Mouse (Mus musculus) spleen, embryonic (tissue): ENCODE measurements around the gene Gm17604.

ENCODE experiments used
- CTCF ChIA-PET: fragments of 350-600 bp; sonication (Branson Sonifier 250); formaldehyde crosslinking; loops from one replicate; lab custom pipeline; 2022; lab: Charles Lee

Gene Gm17604

GRCm38 (mm10) chrX:165004779-165005324 is at the start of gene Gm17604:
Gene Gm17604 (minus strand): TSS chrX:165004829.
- CTCF ChIA-PET: no interaction called here

DNA sequence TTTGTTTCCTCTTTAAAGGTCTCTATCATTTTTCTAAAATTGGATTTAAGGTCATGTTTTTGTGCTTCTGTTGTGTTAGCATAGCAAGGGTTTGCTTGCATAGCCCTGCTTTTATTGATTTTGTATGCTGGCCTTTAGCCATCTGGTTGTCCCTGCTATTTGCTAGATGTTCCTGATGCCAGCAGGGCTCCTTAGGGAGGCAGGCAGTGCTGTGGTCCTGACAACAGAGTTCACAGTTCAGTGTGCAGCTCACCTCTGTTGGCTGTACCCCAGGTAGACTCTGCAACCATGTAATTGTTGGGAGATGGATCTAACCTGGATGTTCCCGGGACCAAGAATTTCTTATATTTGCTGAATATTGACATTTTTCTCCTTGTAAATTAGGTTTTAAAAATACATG is 45.3 kb upstream of the Gm17604 start:
- CTCF ChIA-PET: no interaction called here

- CTCF ChIA-PET: no interaction called here
Measured at GRCm38 (mm10) chrX:165003141-165003540, 1.5 kb downstream of the Gm17604 start.

DNA sequence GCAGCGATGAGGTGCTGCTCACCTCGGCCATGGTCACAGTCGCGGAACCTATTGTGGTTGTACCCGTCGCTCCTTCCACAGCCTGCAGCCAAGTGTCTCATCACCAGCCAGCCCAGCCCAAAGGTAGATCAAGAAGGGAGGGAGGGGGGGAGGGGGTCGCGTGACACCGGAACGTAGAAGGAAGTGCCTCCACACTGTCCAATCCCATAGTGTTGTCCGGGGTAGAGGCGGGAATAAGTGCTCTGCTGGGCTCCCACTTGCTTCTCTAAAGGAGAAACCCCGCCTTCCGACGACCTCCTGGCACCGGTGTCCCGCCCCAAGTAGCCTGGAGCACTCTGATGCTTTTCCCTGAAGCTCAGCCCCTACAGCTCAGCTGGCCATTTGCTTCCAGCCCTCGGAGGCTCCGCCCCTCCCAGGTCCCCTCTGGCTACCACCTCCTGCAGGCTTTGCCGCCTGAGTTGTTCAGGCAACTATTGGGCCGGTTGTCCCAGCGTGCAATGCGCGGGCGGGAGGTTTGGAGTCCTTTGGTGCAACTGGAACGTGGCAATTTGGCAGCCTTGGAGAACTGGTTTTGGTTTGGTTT is 24.3 kb downstream of the Gm17604 start, which contains the start of the genes Mospd2 and Fancb:
Gene Mospd2, minus strand, starts transcription at position 183 of the 583 bp plus-strand sequence.
Gene Fancb, plus strand, starts transcription at position 400 of the 583 bp plus-strand sequence.
- CTCF ChIA-PET: no interaction called here

- CTCF ChIA-PET: no interaction called here
Measured at GRCm38 (mm10) chrX:164978866-164979265, 25.8 kb downstream of the Gm17604 start.

GRCm38 (mm10) chrX:164971206-164971605 is 33.4 kb downstream of the Gm17604 start:
- CTCF ChIA-PET: no interaction called here

DNA sequence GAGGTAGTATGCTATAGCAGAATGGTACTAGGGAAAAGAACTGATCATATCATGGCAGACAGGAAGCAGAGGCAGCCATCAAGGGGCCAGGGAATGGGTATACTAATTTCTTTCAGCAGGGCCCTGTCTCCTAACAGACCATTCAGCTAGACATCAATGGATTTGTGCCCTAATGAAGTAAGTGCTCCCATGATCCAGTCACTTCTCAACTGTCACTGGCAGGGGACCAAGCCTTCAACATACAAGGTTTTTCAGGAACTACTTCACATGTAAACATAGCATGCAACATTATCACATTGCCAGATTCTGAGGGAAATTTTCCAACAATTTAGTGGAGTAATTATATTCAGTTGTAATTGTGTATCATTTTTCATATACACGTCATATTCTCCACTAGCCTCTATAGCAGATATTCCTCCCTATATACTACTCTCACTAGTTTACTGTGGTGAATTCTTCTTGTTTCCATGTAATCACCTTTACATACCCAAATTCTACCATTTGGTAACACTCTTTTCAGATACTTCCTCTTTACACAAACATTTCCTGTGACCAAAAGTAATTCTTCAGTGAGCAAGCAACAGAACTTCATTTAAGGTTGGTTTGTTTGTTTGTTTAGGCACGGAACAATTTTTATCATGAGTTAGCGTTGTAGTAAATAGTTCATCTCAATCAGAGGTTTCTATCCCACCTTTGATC is 38.7 kb downstream of the Gm17604 start:
- CTCF ChIA-PET: no interaction called here
